Mouse (Mus musculus): ENCODE data around the gene Grasp. TPM values are rescaled to one million over a fixed set of nuclear protein-coding genes. Genes with fewer than 3 reads are reported as not detected.

The Grasp gene
- polyA plus RNA-seq, 1 experiment: 7.1 TPM

DNA sequence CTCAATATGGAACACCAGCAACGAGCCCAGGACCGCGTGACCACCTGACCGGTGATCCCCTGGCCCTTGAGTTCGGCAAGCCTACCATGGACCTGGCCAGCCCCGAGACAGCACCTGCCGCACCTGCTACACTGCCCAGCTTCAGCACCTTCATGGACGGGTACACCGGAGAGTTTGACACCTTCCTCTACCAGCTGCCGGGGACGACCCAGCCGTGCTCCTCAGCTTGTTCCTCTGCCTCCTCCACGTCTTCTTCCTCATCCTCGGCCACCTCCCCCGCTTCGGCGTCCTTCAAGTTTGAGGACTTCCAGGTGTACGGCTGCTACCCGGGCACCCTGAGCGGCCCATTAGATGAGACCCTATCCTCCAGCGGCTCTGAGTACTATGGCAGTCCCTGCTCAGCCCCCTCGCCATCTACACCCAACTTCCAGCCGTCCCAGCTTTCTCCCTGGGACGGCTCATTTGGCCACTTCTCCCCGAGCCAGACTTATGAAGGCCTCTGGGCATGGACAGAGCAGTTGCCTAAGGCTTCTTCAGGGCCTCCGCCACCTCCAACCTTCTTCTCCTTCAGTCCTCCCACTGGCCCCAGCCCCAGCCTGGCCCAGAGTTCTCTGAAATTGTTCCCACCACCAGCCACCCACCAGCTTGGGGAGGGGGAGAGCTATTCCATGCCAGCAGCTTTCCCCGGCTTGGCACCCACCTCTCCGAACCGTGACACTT, 46.3 kb downstream of the Grasp start:
- peaks cover 22% of the 10 kb centered on the region for H3K36me3 ChIP-seq (ENCODE audit: control insufficient read depth, insufficient read depth)
- H3K4me3 ChIP-seq (ENCODE audit: insufficient read depth, poor library complexity, severe bottlenecking): no peak overlapping the region
- TF ChIP-seq FOSL1 (IDR thresholded peaks at IDR 0.05; ENCODE audit: insufficient read depth, low read length, poor library complexity, severe bottlenecking) (no peak), CEBPB (IDR thresholded peaks at IDR 0.05; ENCODE audit: low read depth) (no peak), MYOG (IDR thresholded peaks at IDR 0.05; ENCODE audit: control insufficient read depth, extremely low read depth, insufficient read length) (no peak), MYOD1 (IDR thresholded peaks at IDR 0.05; ENCODE audit: control insufficient read depth, insufficient read length, low read depth) (no peak), MAX (IDR thresholded peaks at IDR 0.05) (no peak), USF1 (IDR thresholded peaks at IDR 0.05; ENCODE audit: low read depth) (no peak), CTCF (IDR thresholded peaks at IDR 0.05; ENCODE audit: control insufficient read depth, insufficient read depth, insufficient read length) (no peak)
- H3K79me3 ChIP-seq (ENCODE audit: low read depth): peaks cover 3% of the 10 kb centered on the region
- H3ac ChIP-seq (ENCODE audit: control insufficient read depth, insufficient read length, low read depth): no peak overlapping the region
- H3K27me3 ChIP-seq (ENCODE audit: control insufficient read depth, insufficient read depth, insufficient read length): no peaks in the 10 kb centered on the region
- H3K79me2 ChIP-seq (ENCODE audit: control insufficient read depth, insufficient read depth): no peaks in the 10 kb centered on the region

DNA sequence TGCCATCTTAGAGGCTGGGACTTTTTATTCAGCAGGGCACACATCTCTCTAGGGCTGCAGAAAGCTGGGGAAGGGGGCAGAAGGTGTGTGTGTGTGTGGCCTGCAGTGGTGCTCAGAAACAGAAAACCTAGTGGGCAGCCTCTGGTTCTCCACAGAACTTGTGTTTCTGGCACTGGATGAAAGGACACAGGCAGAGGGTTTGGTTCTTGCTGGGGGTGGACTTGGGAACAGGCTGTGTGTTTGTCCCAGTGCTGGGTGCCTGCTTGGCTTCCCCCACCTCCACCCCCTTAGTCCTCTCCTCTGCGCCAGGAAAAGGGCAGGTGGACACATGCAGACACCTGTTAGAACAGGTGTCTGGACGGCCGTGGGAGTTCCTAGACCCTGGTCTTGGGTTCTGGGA, 47.1 kb downstream of the Grasp start:
- no peak overlapping the region for H3K4me3 ChIP-seq (ENCODE audit: insufficient read depth, poor library complexity, severe bottlenecking)
- TF ChIP-seq CTCF (IDR thresholded peaks at IDR 0.05; ENCODE audit: control insufficient read depth, insufficient read depth, insufficient read length): no peak
- TF ChIP-seq CEBPB (IDR thresholded peaks at IDR 0.05; ENCODE audit: low read depth): no peak
- TF ChIP-seq FOSL1 (IDR thresholded peaks at IDR 0.05; ENCODE audit: insufficient read depth, low read length, poor library complexity, severe bottlenecking): no peak
- TF ChIP-seq MAX (IDR thresholded peaks at IDR 0.05): no peak
- no peak for TF ChIP-seq MYOD1 (IDR thresholded peaks at IDR 0.05; ENCODE audit: control insufficient read depth, insufficient read length, low read depth)
- TF ChIP-seq MYOG (IDR thresholded peaks at IDR 0.05; ENCODE audit: control insufficient read depth, extremely low read depth, insufficient read length): no peak
- no peak for TF ChIP-seq USF1 (IDR thresholded peaks at IDR 0.05; ENCODE audit: low read depth)
- H3K79me2 ChIP-seq (ENCODE audit: control insufficient read depth, insufficient read depth): no peaks in the 10 kb centered on the region
- H3K27me3 ChIP-seq (ENCODE audit: control insufficient read depth, insufficient read depth, insufficient read length): no peaks in the 10 kb centered on the region
- no peak overlapping the region for H3ac ChIP-seq (ENCODE audit: control insufficient read depth, insufficient read length, low read depth)
- H3K36me3 ChIP-seq (ENCODE audit: control insufficient read depth, insufficient read depth): peaks cover 22% of the 10 kb centered on the region
- peaks cover 3% of the 10 kb centered on the region for H3K79me3 ChIP-seq (ENCODE audit: low read depth)

GRCm38 (mm10) chr15:101271513-101271912, 47.5 kb downstream of the Grasp start:
- peaks cover 3% of the 10 kb centered on the region for H3K79me3 ChIP-seq (ENCODE audit: low read depth)
- H3K4me3 ChIP-seq (ENCODE audit: insufficient read depth, poor library complexity, severe bottlenecking): no peak overlapping the region
- H3K27me3 ChIP-seq (ENCODE audit: control insufficient read depth, insufficient read depth, insufficient read length): no peaks in the 10 kb centered on the region
- peaks cover 22% of the 10 kb centered on the region for H3K36me3 ChIP-seq (ENCODE audit: control insufficient read depth, insufficient read depth)
- H3K79me2 ChIP-seq (ENCODE audit: control insufficient read depth, insufficient read depth): no peaks in the 10 kb centered on the region
- TF ChIP-seq MAX (IDR thresholded peaks at IDR 0.05): no peak
- H3ac ChIP-seq (ENCODE audit: control insufficient read depth, insufficient read length, low read depth): no peak overlapping the region

GRCm38 (mm10) chr15:101274380-101274779, 50.4 kb downstream of the Grasp start:
- Histone ChIP-seq H3ac (ENCODE audit: control insufficient read depth, insufficient read length, low read depth) (no peak overlapping the region), H3K4me3 (ENCODE audit: insufficient read depth, poor library complexity, severe bottlenecking) (no peak overlapping the region), H3K79me3 (ENCODE audit: low read depth) (peaks cover 1% of the 10 kb centered on the region), H3K27me3 (ENCODE audit: control insufficient read depth, insufficient read depth, insufficient read length) (no peaks in the 10 kb centered on the region), H3K36me3 (ENCODE audit: control insufficient read depth, insufficient read depth) (peaks cover 22% of the 10 kb centered on the region), H3K79me2 (ENCODE audit: control insufficient read depth, insufficient read depth) (no peaks in the 10 kb centered on the region)
- TF ChIP-seq FOSL1 (IDR thresholded peaks at IDR 0.05; ENCODE audit: insufficient read depth, low read length, poor library complexity, severe bottlenecking): no peak
- no peak for TF ChIP-seq MYOG (IDR thresholded peaks at IDR 0.05; ENCODE audit: control insufficient read depth, extremely low read depth, insufficient read length)
- TF ChIP-seq USF1 (IDR thresholded peaks at IDR 0.05; ENCODE audit: low read depth): no peak
- TF ChIP-seq MAX (IDR thresholded peaks at IDR 0.05): no peak
- TF ChIP-seq CEBPB (IDR thresholded peaks at IDR 0.05; ENCODE audit: low read depth): no peak
- TF ChIP-seq MYOD1 (IDR thresholded peaks at IDR 0.05; ENCODE audit: control insufficient read depth, insufficient read length, low read depth): no peak
- TF ChIP-seq CTCF (IDR thresholded peaks at IDR 0.05; ENCODE audit: control insufficient read depth, insufficient read depth, insufficient read length): no peak

GRCm38 (mm10) chr15:101277351-101277899, 53.4 kb downstream of the Grasp start:
- Histone ChIP-seq H3K27me3 (ENCODE audit: control insufficient read depth, insufficient read depth, insufficient read length) (no peaks in the 10 kb centered on the region), H3K79me3 (ENCODE audit: low read depth) (no peaks in the 10 kb centered on the region), H3K79me2 (ENCODE audit: control insufficient read depth, insufficient read depth) (no peaks in the 10 kb centered on the region), H3K4me3 (ENCODE audit: insufficient read depth, poor library complexity, severe bottlenecking) (no peak overlapping the region), H3ac (ENCODE audit: control insufficient read depth, insufficient read length, low read depth) (no peak overlapping the region), H3K36me3 (ENCODE audit: control insufficient read depth, insufficient read depth) (peaks cover 18% of the 10 kb centered on the region)
- TF ChIP-seq FOSL1 (IDR thresholded peaks at IDR 0.05; ENCODE audit: insufficient read depth, low read length, poor library complexity, severe bottlenecking) (no peak), CEBPB (IDR thresholded peaks at IDR 0.05; ENCODE audit: low read depth) (no peak)

GRCm38 (mm10) chr15:101278589-101278988, 54.6 kb downstream of the Grasp start:
- TF ChIP-seq MAX (IDR thresholded peaks at IDR 0.05) (no peak), FOSL1 (IDR thresholded peaks at IDR 0.05; ENCODE audit: insufficient read depth, low read length, poor library complexity, severe bottlenecking) (no peak), MYOD1 (IDR thresholded peaks at IDR 0.05; ENCODE audit: control insufficient read depth, insufficient read length, low read depth) (no peak), CTCF (IDR thresholded peaks at IDR 0.05; ENCODE audit: control insufficient read depth, insufficient read depth, insufficient read length) (no peak), MYOG (IDR thresholded peaks at IDR 0.05; ENCODE audit: control insufficient read depth, extremely low read depth, insufficient read length) (no peak), CEBPB (IDR thresholded peaks at IDR 0.05; ENCODE audit: low read depth) (no peak), USF1 (IDR thresholded peaks at IDR 0.05; ENCODE audit: low read depth) (no peak)
- no peaks in the 10 kb centered on the region for H3K27me3 ChIP-seq (ENCODE audit: control insufficient read depth, insufficient read depth, insufficient read length)
- H3ac ChIP-seq (ENCODE audit: control insufficient read depth, insufficient read length, low read depth): no peak overlapping the region
- no peaks in the 10 kb centered on the region for H3K79me2 ChIP-seq (ENCODE audit: control insufficient read depth, insufficient read depth)
- no peaks in the 10 kb centered on the region for H3K79me3 ChIP-seq (ENCODE audit: low read depth)
- H3K36me3 ChIP-seq (ENCODE audit: control insufficient read depth, insufficient read depth): peaks cover 6% of the 10 kb centered on the region
- H3K4me3 ChIP-seq (ENCODE audit: insufficient read depth, poor library complexity, severe bottlenecking): no peak overlapping the region
